In genomic region chr6:8086847-8087246, GRCm38 (mm10) we compare ENCODE assay signal across 8 mouse cellular contexts.
DNase-seq lines count a peak whose midpoint lies in the region; ATAC-seq and TF ChIP-seq lines count a peak whose summit lies in the region.

No protein-coding gene starts in this region.

- DNase-seq in gastrocnemius, adult 18-20 months (ENCODE audit: low spot score): peak; percentile 32
- DNase-seq in gastrocnemius, postnatal 25 days: no peak
- DNase-seq in midbrain, embryonic 14.5 days: peak; percentile 69
- DNase-seq in adrenal gland, postnatal 36 days: peak; percentile 24 to 44
- DNase-seq in lung, adult 2 months: no peak

- no peaks in the 10 kb centered on the region for H3K4me1 ChIP-seq in midbrain, embryonic 14.5 days (ENCODE audit: control insufficient read depth, insufficient read depth, low read length)
- no peaks in the 10 kb centered on the region for H3K4me1 ChIP-seq in midbrain, embryonic 16.5 days (ENCODE audit: control insufficient read depth, insufficient read depth, low read length)
- no peaks in the 10 kb centered on the region for H3K4me1 ChIP-seq in lung, adult 2 months (ENCODE audit: control insufficient read depth, insufficient read depth, low read length)
- no peaks in the 10 kb centered on the region for H3K4me1 ChIP-seq in hindbrain, embryonic 13.5 days (replicated peaks)

- H3K4me2 ChIP-seq in midbrain, embryonic 14.5 days (ENCODE audit: low read length): no peak overlapping the region
- H3K4me2 ChIP-seq in midbrain, embryonic 16.5 days (ENCODE audit: low read length): no peak overlapping the region
- H3K4me2 ChIP-seq in hindbrain, embryonic 13.5 days: no peak overlapping the region

- no peak for TF ChIP-seq POLR2A in lung, adult 2 months (IDR thresholded peaks at IDR 0.05; ENCODE audit: borderline replicate concordance, extremely low read depth, low read depth, low read length)

- ATAC-seq in midbrain, embryonic 14.5 days (ENCODE audit: low FRiP score, low TSS enrichment): no peak
- ATAC-seq in midbrain, embryonic 16.5 days: no peak
- no peak for ATAC-seq in inflammation-experienced regulatory T-cells, adult 6 months
- ATAC-seq in hindbrain, embryonic 13.5 days (ENCODE audit: low FRiP score): no peak

- 59% methylated on average over 3 of the region's 3 CpGs for WGBS in midbrain, embryonic 14.5 days
- WGBS in midbrain, embryonic 16.5 days: 60% methylated on average over 3 of the region's 3 CpGs
- 40% methylated on average over 3 of the region's 3 CpGs for WGBS in lung, adult 2 months
- 58% methylated on average over 3 of the region's 3 CpGs for WGBS in hindbrain, embryonic 13.5 days

- H3K27me3 ChIP-seq in midbrain, embryonic 14.5 days (ENCODE audit: control insufficient read depth, insufficient read depth, low read length): no peaks in the 10 kb centered on the region
- no peaks in the 10 kb centered on the region for H3K27me3 ChIP-seq in midbrain, embryonic 16.5 days (ENCODE audit: control insufficient read depth, insufficient read depth, low read depth, low read length)
- H3K27me3 ChIP-seq in hindbrain, embryonic 13.5 days: no peaks in the 10 kb centered on the region

- no peak overlapping the region for H3K9ac ChIP-seq in midbrain, embryonic 14.5 days (replicated peaks; ENCODE audit: low read length)
- no peak overlapping the region for H3K9ac ChIP-seq in midbrain, embryonic 16.5 days (ENCODE audit: low read depth, low read length)
- no peak overlapping the region for H3K9ac ChIP-seq in hindbrain, embryonic 13.5 days

- no peaks in the 10 kb centered on the region for H3K9me3 ChIP-seq in midbrain, embryonic 14.5 days (ENCODE audit: control insufficient read depth, low read length)
- H3K9me3 ChIP-seq in midbrain, embryonic 16.5 days (replicated peaks; ENCODE audit: control insufficient read depth, low read length, poor library complexity, severe bottlenecking): no peaks in the 10 kb centered on the region
- H3K9me3 ChIP-seq in hindbrain, embryonic 13.5 days: no peaks in the 10 kb centered on the region

- H3K36me3 ChIP-seq in midbrain, embryonic 14.5 days (ENCODE audit: control insufficient read depth, insufficient read depth, low read length): no peaks in the 10 kb centered on the region
- H3K36me3 ChIP-seq in midbrain, embryonic 16.5 days (ENCODE audit: control insufficient read depth, insufficient read depth, low read length): no peaks in the 10 kb centered on the region
- H3K36me3 ChIP-seq in hindbrain, embryonic 13.5 days: no peaks in the 10 kb centered on the region

- H3K27ac ChIP-seq in midbrain, embryonic 14.5 days (replicated peaks; ENCODE audit: low read depth, low read length): no peak overlapping the region
- H3K27ac ChIP-seq in midbrain, embryonic 16.5 days (ENCODE audit: low read length): no peak overlapping the region
- no peak overlapping the region for H3K27ac ChIP-seq in hindbrain, embryonic 13.5 days

- no peak overlapping the region for H3K4me3 ChIP-seq in midbrain, embryonic 14.5 days (replicated peaks; ENCODE audit: low read depth, low read length)
- no peak overlapping the region for H3K4me3 ChIP-seq in midbrain, embryonic 16.5 days (ENCODE audit: low read depth, low read length)
- H3K4me3 ChIP-seq in lung, adult 2 months (replicated peaks; ENCODE audit: extremely low read depth, low read depth, low read length): no peak overlapping the region
- no peak overlapping the region for H3K4me3 ChIP-seq in hindbrain, embryonic 13.5 days

- peak; percentile 53 for TF ChIP-seq CTCF in lung, adult 2 months (IDR thresholded peaks at IDR 0.05; ENCODE audit: insufficient read depth, low read length)

Comparison
In these comparisons a context has a peak if more than half of its experiments do, and no peak if none do; other contexts are left out.
1. DNase-seq: peak in gastrocnemius, adult 18-20 months (single experiment), midbrain, embryonic 14.5 days (single experiment) and adrenal gland, postnatal 36 days (2 of 2); none in gastrocnemius, postnatal 25 days (single experiment) and lung, adult 2 months (single experiment).